Mouse (Mus musculus) CD8-positive naive resting alpha-beta T cell, adult 2 months (primary cell): ENCODE data around the gene Camkmt.

Experiments used
- DNase-seq, 2 experiments: peaks; one replicate each; pipeline ENCODE4 v3.0.0; 2022; ENCODE audit warnings: low read depth in 2 of 2, low spot score in 2 of 2

The Camkmt gene

DNA sequence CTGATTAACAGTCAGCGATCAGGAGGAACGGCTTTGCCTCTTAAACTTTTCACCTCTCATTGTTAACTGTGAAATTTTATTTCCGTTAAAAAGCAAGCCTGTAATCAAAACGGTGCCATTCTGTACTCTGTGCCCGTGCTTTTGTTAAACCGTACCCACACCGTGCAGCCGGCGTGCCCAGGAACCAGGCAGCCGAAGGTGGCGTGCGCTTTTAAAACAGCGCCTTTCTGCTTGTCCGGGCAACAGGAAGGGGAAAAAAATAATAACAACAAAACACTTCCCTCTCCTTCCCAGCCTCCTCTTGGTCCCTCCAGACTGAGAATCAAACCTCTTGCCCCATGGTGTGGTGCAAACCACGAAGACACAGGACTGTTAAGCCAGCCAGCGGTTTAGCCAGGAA is 364.7 kb downstream of the Camkmt start:
- DNase-seq: no peak

DNA sequence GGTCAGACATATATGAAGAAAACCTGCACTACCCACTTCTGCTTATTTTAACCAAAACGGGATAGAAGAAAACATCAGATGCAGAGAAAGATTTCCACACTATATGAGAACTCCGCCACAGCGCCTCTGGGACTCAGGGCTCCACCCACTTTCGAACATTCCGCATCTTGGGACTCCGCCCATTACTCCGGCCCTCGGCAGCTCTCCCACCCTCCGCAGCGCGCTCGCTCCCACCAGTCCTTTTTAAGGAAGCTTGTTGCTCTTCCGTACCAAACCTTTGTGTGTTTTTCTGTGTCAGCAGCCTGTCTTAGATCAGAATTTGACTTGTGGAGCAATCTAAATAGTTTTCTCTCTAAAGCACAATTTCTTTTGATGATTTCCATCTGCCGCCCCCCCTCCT is 367.7 kb downstream of the Camkmt start:
- DNase-seq: no peak

DNA sequence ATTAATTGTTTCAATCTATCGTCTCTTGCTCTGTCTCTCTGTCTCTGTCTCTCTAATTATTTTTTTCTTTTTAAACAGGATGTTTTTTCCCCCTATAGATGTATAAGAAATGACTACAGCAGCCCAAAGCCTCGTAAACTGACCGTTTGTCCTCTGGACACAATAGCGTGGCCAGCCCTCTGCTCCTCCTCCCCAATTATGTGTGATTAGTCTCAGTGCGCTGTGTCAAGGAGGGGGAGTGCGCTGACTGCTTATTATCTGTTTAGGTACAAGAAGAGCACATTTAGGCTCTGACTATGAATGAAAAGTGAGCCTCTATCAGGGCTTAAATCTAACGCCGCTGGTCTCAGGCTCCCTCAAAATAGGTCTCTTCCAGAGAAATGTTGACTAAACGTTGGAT is 368.2 kb downstream of the Camkmt start:
- DNase-seq: no peak

DNA sequence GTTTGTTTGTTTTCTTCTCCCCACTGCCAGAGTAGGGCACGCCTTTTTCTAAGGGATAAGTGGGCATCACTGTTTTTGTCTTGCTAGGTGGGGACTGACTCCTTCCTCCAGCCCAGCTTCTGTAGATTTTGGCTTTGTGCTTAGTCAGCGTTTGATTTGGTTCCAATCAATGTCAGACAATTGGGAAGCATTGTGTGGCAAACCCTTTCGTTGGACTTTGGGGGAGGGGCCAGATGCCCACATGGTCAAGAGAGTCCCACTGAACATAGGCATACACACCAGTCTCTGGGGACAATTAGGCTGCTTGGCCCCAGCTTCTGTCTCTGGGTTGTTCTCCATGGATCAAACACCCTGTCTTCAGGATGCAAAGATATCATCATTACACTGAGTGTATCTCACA is 371.2 kb downstream of the Camkmt start:
- no peak for DNase-seq

DNA sequence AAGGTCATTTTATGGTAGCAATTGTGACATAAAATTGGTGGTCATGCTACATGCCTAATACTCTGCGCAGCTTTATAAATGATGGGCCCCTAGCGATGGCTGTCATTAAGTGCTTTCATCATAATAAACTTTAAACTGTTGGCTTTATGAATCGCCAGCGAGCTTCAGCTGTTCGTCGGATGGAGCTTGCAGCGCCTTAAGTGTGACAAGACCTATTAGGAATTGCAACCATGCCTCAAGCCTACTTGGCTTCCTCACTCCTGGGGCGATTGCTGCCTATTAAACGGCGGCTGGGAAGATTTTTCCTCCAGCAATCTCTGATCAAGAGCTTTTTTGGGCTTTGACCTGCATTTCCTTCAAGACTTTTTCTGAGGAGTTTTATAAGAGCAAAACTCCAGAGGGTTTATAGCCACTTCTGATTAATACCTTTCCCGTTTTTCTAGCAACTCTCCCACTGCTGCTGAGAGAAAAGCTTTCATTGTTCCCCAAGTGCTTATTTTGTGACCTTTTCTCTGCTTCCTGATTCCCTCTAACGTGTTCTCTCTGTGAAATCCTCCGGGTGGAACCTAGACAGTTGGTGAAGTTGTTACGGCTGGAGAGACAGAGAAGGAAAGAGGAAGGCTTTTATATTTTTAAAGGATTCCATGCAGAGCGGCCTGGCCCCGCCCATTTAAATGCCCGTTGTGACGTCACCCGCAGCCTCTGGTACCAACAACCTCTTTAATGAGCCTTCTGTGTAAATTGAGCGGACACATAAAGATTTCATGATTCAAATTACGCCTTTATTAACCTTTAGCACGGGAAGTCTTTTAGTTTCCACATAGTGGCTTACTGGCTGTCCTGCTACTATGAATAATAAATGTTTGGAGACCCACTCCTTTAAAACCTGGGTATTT is 373.4 kb downstream of the Camkmt start:
- DNase-seq: no peak

DNA sequence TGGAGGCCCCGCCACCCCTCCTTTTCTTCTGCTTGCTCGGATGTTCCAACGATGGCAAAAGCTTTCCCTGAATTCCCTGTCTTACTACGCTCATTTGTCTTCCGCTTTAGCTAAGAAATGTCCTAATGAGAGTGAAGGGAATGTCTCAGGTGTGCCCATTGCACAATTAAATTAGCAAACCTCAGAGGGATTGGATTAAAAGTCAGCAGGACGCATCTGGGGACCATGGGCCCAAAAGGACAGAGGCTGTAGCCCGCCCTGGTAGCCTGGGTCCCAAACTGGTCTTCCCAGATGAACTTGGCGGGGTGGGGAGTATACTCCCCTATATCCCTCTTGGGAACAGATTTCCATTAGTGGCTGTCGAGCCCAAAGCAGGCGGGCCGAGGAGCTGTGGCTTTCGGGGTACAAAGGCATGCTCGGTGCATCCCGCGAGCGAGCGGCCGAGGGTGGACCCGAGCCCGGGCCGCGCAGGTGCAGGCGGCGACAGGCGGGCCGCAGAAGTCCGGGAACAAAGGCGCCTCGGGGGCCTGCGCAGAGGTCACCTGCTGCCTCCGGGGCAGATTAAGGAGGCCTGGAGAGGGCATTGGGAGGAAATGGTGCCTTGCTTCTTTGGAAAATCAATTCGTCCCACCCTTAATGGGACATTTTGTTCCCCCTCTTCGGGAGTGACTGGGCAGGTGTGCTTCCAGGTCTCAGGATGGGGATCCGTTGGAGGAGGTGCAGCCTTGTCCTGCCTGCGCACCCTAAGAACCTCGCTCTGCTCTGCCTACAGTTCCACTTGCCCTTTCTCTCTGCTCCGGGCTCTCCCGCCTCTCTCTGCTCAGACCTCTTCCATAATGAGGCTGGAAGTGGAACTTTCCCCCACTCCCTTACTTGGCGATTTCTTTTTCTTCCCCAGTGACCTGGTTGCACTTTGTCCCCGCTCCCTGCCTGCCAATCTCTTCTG is 374.4 kb downstream of the Camkmt start:
- DNase-seq: no peak

DNA sequence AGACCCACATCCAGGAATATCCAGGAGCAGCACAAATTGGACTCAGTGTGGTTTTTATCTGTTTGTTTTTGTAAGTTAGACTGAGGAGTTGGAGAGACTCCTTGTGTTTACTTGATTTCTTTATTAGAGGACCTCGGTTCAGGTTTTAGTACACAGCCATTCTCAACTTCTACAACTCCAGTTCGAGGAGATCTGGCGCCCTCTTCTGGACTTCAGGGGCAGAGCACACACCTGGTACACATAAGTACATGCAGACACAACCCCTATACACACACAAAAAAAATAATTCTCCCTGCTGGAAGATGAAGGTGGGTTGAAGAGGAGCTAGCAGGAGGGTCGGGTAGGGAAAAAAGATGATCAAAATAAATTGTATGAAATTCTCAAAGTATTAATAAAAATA is 379.4 kb downstream of the Camkmt start:
- no peak for DNase-seq

DNA sequence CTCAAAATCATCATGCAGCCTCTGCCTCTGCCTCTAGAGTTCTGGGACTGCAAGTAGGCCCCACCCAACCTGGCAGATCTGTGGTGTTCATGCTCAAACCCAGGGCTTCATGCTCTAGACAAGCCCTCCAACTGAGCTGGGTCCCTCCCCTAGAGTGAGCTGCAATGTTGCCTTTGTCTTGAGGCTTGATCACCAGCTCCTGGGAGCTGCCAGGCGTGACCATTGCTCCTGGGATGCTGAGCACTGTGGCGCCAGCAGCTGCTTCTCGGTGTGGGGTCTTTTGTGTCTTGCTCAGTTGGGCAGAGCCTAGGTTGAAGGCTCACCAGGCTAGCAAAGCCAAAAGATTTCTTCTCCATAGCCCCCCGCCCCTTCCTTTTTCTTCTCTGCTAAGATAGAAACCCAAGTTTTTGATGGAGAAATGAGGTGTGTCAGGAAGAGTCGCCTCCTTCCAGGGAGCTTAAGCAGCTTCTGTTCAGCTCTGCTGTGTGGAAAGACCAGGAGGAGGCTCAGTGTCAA is 382.4 kb downstream of the Camkmt start:
- no peak for DNase-seq

DNA sequence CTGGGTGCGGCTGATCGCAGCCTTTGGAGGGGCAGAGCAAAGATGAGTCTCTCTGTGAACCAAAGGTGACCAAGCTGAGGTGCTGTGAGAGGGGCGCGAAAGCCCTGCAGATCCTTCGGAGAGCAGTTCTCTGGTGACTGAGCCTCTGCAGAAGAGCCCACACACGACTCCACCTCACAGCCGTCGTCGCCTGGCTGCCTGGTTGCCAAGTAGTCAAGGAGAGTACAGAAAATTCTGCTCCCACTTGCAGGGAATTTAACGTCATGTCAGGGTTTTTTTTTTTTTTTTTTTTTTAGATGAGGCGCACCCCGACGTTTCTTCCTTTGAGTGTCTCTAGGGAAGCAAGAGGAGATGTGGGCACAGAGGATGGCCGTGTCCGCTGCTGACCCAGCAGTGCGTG is 382.9 kb downstream of the Camkmt start:
- DNase-seq: no peak

DNA sequence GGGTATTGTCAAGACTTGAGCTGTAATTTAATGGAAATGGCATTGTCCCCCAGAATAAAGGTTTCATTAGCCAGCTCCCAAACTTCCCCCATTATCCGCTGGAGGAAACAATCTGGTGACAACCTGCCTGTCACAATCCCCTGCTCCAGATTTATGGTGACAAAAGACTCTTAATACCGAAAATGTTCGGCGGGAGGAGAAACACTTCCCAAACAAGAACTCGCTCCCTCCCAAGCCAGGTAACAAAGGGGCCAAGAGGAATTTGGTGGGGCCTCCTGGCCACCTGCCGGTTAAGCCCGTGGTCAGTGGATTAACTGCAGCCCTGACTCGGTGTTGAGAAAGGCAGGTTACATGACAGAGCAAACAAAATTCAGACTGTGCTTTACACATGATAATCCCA is 383.5 kb downstream of the Camkmt start:
- no peak for DNase-seq

DNA sequence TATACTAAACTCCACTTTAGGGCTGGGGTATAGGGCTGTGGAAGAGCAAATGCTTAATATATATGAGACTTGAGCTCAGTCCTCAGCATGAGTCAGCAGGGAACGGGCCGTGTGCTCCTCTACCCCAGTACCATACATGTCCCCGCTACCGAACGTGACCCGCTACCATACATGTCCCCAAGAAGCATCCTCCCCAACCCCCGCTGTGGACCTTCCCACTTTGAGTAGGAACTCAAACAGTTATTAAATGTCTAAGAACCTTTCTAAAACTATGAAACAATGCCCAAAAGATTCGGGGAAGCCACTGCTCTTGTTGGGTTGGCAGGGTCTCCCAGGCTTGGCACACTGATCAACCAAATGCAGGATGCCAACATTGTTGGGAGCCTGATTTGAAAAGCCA is 390.9 kb downstream of the Camkmt start:
- no peak for DNase-seq

DNA sequence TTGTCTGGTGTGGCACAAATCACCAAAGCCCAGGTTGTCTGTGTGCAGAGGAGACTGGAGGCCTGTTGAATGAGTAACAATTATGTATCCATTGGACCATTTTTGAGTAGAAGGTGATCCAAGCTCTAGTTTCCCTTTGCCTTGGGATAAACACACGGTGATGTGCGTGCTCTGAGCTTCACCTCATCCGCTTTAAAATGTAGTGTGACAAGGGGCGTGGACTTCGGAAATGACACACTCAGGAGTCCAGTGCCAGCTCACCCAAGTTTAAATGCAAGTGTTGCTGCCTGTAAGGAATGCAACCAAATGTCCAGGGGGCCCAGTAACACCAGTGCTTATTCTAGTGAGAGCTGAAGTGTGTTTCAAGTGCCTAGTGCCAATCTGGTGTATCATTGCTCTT is 392.7 kb downstream of the Camkmt start:
- no peak for DNase-seq

DNA sequence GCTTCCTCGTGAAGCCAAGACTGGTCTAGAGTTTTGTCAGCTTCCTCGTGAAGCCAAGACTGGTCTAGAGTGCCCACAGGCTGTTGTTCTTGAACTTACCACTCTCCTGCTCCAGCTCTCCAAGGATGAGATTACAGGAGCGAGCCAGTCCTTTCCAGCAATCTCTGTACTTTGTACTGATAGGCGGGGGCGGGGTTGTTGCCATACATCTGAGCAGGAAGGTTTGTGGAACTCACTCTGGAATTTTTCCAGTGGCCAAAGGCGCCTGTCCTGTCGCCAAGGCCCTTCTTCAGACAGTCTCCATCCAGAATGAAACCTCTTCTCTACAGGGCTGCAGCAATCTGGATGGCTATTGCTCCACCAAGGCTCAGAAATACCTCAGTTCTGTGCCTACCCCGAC is 393.7 kb downstream of the Camkmt start:
- DNase-seq: no peak

DNA sequence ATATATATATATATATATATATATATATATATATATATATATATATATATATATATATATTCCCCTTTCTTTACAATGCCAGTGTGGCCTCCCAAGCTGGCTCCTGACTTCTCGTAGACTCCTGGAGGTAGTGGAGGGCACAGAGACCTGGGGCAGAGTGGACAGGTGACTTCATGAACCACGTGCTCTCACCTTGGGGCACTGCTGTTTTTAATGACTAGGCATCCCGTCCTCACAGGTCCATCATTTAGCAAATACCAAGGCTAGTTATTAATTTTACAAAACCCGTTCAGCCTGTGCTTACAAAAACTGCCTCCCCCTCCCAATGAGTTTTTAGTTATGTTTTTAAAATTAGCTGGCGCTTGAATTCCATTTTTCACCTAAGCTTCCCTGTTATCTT is 394.2 kb downstream of the Camkmt start:
- DNase-seq: no peak

DNA sequence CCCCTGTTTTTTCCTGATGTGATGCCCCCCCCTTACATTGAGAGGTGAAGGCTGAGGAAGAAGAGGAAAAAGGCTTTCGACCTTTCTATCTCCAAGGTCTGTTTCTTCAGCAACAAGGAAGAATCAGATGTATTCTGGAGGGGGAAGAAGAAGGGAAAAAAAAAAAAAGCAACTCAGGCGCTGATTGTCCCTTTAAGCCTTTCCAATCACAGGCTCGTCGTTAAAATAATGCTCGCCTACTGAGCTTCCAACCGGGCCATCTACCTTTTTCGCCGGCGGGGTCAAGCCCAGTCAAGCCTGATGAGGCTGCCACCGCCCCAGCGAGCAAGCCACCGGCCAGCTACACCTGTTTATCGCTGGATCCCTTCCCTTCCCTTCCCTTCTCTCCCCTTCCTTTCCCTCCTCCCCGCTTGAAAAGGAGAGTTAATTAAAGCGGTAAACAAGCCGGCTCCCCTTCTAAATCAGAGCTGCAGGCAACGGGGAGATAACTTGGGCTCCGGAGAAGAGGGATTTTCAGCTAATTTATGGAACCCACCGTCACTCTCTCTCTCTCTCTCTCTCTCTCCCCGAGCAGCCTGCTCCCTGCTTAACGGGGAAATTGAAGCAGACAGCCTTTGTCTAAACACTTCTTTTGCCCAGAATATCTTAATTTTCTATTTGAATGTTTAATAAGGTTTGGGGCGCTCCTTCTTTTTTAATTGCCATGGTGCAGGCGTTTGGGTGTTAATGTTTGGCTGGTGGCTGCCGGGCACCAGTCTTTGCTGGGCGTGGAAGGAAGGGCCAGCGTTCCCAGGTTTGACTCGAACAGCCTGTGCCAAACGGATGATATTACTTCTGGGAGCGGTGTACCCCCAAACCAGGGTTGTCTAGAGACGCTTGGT is 395.0 kb downstream of the Camkmt start:
- no peak for DNase-seq

DNA sequence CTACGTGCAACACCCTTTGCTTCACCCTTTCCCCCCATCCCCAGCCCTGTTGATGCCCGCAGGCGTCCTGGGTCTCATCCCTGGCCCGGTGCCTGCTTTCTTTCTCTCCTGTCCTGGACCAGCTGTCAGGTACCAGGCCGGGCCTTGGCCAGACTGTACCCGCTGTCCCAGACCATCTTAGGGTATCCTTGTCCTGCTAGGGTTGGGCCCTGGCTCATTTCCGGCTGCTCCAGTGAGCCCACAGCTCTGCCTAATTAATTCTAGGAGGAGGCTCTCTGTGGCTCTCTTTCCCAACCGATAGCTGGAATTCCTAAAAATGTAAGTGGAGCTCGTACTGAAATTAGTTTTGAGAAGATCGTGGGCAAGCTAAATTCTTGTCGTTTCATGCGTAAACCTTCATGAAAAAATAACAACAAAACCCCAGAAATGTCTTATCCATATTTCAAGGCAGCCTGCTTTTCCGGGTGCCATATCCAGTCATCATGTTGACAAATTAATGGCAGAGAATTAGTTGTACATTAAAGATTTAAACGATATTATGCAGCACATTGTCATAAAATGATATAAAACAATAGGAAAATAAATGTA is 395.7 kb downstream of the Camkmt start:
- DNase-seq: no peak

DNA sequence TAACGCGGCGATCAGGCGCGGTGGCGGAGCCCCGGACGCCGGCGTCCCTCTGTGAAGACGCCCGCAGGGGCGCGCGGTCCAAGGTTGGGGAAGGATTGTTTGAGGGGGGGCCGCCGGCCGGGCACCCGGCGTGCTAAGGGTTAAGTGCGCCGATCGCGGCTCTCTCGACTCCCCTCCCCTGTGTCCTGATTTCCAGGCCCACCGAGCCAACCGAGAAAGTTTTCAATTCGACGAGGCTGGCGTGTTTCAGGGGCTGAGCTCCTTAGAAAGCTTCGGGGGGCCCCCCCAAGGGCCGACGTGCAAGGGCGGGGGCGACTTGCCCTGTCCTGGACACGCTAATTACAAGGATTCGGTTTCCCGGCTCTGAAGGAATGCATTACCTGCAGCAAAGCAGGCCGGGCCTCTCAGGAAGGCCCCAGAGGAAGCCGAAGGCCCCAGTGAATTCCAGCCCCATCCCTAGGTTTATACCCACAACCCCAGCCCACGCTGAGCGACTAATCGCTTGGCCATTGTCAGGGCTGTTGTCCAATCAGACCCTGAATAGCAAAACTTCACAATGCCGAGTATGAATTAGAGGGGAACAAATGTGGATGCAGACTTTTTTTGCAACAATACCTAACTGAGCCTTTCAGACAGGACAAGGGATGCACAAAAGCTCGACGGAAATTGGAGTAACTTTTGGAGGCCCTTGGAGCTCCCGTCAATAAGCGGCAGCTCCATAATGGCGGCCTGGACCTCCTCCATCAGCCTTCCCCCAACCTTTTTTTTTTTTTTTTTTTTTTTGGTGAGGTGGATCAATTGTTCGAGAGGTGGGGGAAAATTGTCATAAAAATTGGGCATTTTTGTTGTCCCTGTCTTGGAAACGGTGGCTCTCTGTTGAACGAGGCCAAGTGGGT is 396.5 kb downstream of the Camkmt start:
- no peak for DNase-seq

DNA sequence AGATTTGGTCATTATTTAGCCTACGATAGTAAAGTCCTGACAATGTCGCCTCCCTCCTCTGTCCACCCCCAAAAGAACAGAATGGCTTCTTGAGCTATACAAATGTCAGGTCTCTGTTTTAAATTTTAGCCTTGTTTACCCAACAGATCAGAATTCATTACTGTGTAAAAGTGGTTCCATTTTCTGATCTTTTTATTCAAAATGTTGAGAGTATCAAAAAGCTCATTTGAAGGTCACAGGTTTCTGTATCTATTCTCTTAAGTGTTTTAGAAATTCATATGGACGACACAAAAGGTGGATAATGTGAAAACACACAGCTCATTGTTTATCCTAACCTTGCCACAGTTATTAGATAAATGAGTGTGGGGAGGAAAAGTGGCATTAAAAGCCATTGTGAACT is 397.2 kb downstream of the Camkmt start:
- DNase-seq: no peak

DNA sequence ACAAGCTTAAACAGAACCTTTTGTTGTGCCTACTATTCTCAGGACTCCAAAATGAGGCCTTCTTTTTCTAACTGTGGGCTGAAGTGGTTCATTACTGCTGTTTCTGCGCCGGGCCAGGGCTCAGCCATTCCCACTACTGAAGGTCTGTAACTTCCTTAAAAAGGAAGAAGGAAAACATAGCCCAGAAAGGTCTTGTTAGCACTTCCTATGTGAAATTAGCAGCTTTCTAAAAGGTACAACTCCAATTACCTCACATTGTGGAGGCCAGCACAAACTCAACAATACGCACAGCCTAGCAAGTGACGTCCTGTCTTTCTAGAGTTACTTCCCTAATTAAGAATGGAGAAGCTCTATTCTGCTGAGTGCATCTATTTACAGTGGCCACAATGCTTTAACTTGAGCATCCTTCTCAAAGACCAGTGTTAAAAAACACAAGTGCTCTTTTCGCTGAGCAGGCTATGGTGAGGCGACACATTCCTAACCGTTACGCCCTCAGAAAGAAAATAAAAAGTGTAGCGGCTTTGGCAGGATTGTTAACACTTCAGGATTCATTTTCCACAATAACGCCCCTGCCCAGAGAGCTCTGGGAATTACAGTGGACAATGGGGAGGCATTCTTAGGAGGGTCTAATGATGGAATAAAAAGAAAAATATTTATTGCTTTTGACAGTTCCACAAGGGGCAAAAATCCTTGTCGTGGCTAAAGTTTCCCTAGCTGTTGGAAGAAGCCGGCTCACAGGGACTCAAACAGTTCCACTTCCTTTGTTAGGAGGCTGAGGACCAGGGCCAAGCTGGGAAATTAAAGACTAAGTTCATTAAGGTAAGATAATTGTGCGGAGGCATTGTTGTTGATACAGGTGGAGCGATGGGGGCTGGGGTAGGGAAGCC is 398.5 kb downstream of the Camkmt start:
- no peak for DNase-seq
